Mouse (Mus musculus): ENCODE data around the gene Actn2.
A peak's percentile ranks its signal among the peaks of the same experiment; 100 is the strongest.

The Actn2 gene

DNA sequence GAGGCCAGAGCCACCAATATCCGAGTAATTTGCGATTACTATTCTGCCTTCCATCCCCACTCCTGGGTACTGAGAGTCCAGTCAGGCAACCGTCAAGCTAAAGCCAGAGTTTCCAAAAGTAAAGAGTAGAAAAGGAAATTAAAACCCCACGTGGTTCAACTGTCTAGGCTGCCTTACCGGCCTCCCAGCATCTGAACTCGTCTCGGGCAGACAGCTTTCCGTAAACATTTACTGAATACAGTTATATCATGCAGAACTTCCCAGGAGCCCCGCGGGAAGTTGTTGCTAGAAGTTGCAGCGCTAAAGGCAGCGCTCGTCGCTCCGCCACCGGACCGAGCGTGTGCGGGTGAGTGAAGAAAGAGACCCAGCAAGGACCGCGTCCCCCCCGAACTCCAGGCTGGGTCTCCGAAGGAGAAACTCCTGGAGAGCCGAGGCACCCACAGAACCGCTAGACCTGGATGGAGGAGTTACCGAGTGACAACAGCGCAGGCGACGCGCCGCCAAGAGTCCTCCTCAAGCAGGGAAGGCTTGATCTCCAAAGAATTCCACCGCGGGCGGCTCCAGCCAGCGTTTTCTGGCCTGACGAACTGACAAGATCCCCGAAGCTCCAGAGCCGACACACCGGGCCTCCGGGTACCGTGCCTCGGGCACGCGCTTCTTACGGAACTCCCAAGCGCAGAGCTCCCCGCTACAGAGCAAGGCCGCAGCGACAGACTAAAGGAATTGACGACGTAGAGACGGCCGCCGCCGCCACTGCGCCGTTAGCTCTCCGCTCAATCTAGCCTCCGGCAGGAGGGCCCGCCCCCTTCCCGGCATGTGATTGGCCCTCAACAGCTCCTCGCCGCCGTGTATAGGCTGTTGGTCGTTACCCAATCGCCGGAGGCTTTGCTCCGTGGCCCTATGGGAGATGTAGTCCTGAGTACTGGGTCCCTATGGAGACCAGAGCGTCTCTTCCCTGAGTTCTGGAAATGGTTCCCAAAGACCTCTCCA is 82.9 kb downstream of the Actn2 start, which contains the start of gene Mtr:
Mtr (minus strand) TSS at position 723 of the 990 bp plus-strand sequence.
- DNase-seq (ENCODE audit: low spot score in 2 of 2): peak; percentile 89 to 95

DNA sequence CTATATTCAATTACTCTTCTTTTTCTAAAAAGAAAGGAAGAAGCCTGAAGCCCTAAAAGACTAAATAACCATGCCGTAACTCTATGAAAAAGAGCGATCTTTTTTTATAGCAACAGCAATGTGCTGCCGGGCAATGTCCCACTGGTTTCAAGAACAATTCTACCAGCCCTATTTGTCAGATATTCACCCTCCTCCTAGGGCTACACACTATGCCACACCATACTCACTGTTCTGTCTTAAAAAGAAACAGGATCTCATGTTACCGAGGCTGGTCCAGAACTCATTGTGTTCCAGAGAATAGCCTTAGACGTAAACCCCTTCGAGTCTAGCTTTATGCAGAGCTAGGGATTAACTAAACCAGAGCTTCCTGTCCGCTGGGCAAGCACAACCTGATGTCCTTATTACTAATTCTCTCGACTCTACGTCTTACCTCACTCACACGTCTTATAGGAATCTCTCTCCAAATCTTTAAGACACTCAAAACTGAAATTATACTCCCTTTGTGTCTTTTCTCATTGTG is 83.6 kb downstream of the Actn2 start:
- DNase-seq (ENCODE audit: low spot score in 2 of 2): no peak

DNA sequence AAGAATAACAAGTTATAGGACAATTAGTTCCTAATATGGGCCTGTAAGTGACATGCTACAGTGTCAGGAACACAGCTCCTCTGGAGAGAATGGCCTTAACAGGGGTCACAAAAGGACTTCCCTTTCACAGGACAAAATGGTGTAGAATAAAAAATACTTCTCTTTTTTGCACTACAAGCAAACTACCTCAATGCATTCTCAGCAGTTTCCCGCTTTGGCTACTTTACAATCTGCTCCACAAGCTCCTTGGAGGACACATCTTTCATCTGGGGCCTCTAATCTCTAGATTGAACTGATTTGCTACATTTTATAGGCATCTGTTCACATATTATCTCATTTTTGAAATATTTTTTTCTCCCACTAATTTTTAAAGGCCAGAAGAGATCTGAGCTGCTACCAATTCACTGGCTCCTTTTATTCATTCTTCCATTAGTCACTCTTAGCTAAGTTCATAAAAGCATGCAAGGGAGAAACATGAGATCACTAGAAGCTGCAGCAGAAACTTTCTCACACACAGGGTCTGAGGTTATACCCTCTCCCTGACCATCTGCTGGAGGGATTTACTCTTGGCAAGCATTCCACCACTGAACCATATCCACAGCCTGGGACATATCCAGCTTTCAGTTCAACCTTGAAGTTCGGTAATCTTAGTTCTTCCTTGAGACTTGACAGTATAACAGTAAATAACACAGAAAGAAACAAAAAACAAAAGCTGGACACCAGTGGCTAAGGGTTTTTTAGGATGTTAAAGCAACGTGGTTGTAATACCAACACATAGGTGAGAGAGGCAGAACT is 84.5 kb downstream of the Actn2 start:
- DNase-seq (ENCODE audit: low spot score in 2 of 2): no peak

DNA sequence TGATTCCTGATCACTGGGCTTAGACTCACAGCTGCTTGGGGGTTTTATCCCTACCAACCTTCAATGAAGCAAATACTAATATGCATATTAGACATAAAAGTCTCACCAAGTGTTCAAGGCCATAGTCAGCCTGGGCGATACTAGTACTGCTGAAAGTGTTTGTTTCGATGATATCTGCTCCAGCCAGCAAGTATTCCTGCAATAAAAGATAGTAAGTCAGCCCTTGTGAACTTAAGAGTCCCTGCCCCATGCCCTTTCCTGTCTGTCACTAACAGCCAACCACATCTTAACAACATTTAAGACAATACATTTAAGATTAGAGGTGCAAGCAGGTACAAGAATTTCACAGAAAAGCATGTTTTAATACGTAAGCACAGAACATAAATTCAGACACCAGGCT is 90.1 kb downstream of the Actn2 start:
- no peak for DNase-seq (ENCODE audit: low spot score in 2 of 2)

DNA sequence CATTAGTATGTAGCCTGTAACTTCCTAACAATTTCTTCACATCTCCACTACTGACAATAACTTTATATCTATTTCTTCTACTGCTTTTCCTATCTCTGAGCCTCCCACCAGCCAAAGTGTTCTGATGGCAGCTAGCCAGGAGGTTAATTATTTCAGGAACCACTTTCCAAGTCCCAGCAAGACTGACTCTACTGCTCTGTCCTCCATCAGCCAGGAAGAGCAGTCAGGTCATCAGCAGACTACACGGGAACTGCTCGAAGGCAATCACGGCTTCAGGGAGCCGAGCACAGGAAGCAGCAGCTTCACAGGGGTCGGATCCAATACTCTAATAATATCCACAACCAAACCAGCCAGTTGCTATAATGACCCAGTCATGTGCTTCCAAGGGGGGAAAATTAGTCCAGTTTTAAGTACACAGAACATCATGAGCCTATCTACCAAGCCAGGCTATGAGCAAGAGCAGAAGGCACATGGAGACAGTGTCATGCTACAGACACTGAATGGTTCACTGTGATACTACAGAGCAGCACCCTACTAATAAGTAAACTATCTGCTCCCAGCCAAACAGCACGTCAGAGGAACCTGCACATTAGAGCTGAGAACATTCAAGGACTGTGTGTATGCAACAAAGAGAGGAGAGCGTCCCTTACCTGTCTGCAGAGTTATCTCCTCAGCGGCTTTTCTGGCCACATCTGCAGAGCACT is 91.2 kb downstream of the Actn2 start:
- DNase-seq (ENCODE audit: low spot score in 2 of 2): no peak

DNA sequence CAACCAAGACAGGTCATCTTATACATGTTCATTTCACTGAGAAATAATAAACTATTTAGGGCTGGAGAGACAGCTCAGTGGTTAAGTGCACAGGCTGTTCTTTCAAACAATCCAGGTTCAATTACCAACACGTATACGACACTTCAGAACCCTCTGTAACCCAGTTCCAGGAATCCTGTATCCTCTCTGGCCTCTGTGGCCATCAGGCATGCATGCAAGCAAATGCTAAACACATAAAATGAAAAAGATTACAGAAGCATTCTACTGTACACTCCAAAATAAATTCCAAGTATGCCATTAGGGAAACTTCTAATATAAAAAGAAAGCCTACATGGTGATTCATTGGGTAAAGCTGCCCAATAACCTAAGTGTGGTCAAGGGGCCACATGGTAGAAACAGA is 94.6 kb downstream of the Actn2 start:
- no peak for DNase-seq (ENCODE audit: low spot score in 2 of 2)

DNA sequence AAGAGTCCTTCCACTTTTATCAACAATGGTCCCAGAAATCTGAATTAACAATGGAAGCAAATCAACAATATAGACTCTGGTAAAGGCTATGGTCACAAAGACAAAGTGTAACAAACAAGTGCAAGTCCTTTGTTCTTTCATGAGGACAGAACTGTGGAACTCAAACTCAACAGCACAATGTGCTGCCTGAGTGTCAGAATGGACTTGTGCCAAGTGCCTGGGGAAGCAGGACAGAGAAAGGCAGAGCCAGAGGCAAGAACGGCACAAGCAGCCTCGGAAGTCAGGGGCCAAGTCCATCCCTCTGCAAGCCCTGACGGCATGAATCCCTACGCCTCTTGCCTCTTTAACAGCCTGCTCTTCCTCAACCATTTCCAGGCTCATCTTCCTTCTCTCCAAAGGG is 96.6 kb downstream of the Actn2 start:
- DNase-seq (ENCODE audit: low spot score in 2 of 2): no peak

DNA sequence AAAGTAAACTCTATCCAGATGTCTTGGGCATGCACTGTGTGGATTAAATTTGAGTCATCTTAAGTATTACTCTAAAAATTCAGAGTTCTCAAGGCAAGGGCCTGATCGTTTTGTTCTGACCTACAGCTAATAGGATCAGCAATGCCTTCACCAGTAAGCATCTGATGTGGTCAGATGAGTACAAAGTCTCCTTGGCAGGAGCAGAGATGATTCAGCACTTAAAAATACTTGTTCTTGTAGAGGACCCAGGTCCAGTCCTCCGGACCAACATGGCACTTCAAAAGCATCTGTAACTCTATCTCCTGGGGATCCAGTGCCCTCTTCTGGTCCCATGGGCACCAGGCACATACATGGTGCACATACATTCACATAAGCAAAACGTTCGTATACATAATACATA is 108.4 kb downstream of the Actn2 start:
- DNase-seq (ENCODE audit: low spot score in 2 of 2): no peak

DNA sequence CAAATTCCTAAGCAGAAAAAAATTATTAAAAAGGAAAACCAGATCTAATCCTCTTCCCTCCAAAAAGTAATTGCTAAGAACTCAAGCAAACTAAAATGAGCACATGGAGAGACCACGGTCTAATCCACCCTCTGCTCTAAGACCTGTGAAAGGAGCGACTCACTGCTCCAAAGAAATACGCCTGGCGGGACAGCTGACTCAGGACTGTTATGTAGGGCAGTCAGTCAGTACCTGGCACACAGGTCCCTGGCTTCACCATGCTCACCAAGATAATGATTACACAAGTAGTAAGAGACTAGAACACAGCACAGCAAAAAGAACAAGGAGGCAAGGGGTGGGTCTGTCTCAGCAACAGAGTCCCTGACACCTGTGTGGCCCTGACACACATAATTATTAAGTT is 112.3 kb downstream of the Actn2 start:
- DNase-seq (ENCODE audit: low spot score in 2 of 2): no peak

DNA sequence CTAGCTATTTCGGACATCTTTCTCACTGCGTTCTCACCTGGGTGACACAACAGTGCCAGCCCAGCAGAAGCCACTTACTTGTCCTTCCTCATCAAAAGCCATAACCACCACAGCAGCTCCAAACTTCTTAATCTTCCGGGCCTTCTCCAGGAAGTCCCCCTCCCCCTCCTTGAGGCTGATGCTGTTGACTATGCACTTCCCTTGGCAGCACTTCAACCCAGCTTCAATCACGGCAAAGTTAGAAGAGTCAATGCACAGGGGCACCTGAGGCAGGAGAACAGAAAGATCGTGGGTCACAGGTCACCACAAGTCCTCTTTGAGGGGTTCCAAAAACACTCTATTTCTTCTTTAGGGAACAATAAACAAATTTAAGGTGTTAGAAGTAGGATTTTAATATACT is 113.0 kb downstream of the Actn2 start:
- DNase-seq (ENCODE audit: low spot score in 2 of 2): no peak

Data from cerebellum, postnatal 4 days (tissue).